Mouse (Mus musculus) cerebellum, adult 2 months (tissue): Measurements from ENCODE around the gene Umps. TPM values are rescaled to one million over a fixed set of nuclear protein-coding genes. Genes with fewer than 3 reads are reported as not detected.

ENCODE experiments used
- DNase-seq, 2 experiments: peaks; one replicate each; pipeline ENCODE4 v3.0.0; 2021
- H3K27ac ChIP-seq: fragments of 200-500 bp; 2 replicates; pipeline ENCODE4 v1.5.1; 2012; ENCODE audit warnings: low read length, control low read depth, inconsistent platforms; ENCODE audit not compliant: insufficient read depth
- H3K27me3 ChIP-seq: fragments of 200-500 bp; 2 replicates; pipeline ENCODE4 v1.6.1; 2012; ENCODE audit warnings: inconsistent platforms, mild to moderate bottlenecking, low read length, moderate library complexity; ENCODE audit not compliant: control insufficient read depth, insufficient read depth
- H3K4me1 ChIP-seq: fragments of 200-500 bp; 2 replicates; pipeline ENCODE4 v1.6.1; 2011; ENCODE audit warnings: low read length; ENCODE audit not compliant: control insufficient read depth, insufficient read depth
- H3K4me3 ChIP-seq: fragments of 200-500 bp; replicated peaks from 2 replicates; pipeline ENCODE3; 2011; ENCODE audit warnings: mild to moderate bottlenecking, low read depth, low read length, control low read depth; ENCODE audit not compliant: insufficient read depth
- CTCF ChIP-seq: fragments of 200-500 bp; IDR thresholded peaks from 2 replicates; pipeline ENCODE4 v1.5.1; 2011; ENCODE audit warnings: low read depth, mild to moderate bottlenecking, control low read depth, low read length, moderate library complexity, borderline replicate concordance; ENCODE audit not compliant: insufficient read depth
- POLR2A ChIP-seq: fragments of 200-500 bp; IDR thresholded peaks from 2 replicates; pipeline ENCODE4 v1.6.1; 2011; ENCODE audit warnings: low read length, control low read depth, borderline replicate concordance; ENCODE audit not compliant: insufficient read depth
- WGBS: fragments of 180-500 bp; shearing (Covaris S2); methylation state at CpG from one replicate; pipeline ENCODE4 v1.1.7; 2018; 5-methylcytosine and 5-hydroxymethylcytosine counted together
- polyA plus RNA-seq: library from polyadenylated mRNA; depleted of rRNA; stranded (reverse); fragments of >200 nt; gene quantifications from 2 replicates; pipeline ENCODE4 v1.2.3, GENCODE M21; 2012; rRNA removed

The Umps gene
- polyA plus RNA-seq = 12.5 and 12.7 TPM in 2 replicates

- 0 out of 2 replicates have a peak, but pooled peaks cover 3% of the 10 kb centered on the region for H3K4me1 ChIP-seq
- WGBS = 1% methylated on average over 44 of the region's 44 CpGs
- peak within 1 kb of the TSS; percentile 29; the same call in 1 of the 2 replicates for H3K27ac ChIP-seq
- peak; percentile 69 for TF ChIP-seq POLR2A
- no peak for TF ChIP-seq CTCF
- H3K27me3 ChIP-seq = no peaks in the 10 kb centered on the region
- peak; percentile 80 to 87 for DNase-seq
- H3K4me3 ChIP-seq = peak within 1 kb of the TSS; percentile 97
Observed at GRCm38 (mm10) chr16:33966538-33967282, at the start of gene Umps. TSS of gene Umps (minus strand) at chr16:33967038.

GRCm38 (mm10) chr16:34011991-34012845, 45.4 kb upstream of the Umps start:
- Histone ChIP-seq H3K4me1 (no peaks in the 10 kb centered on the region), H3K27me3 (no peaks in the 10 kb centered on the region), H3K4me3 (no peak overlapping the region), H3K27ac (no peak overlapping the region)
- WGBS = 88% methylated on average over 20 of the region's 20 CpGs
- TF ChIP-seq POLR2A (no peak), CTCF (no peak)
- no peak for DNase-seq

- TF ChIP-seq CTCF (no peak), POLR2A (no peak)
Observed at GRCm38 (mm10) chr16:34009567-34009966, 42.7 kb upstream of the Umps start.

GRCm38 (mm10) chr16:34005986-34006385, 39.1 kb upstream of the Umps start:
- Histone ChIP-seq H3K4me1 (no peaks in the 10 kb centered on the region), H3K27ac (no peak overlapping the region), H3K27me3 (no peaks in the 10 kb centered on the region), H3K4me3 (no peak overlapping the region)
- TF ChIP-seq POLR2A = no peak
- no peak for TF ChIP-seq CTCF
- WGBS = 98% methylated on average over 3 of the region's 3 CpGs
- no peak for DNase-seq

More at GRCm38 (mm10) chr16:34009567-34009966, 42.7 kb upstream of the Umps start:
- no peaks in the 10 kb centered on the region for H3K27me3 ChIP-seq
- H3K4me1 ChIP-seq = no peaks in the 10 kb centered on the region
- no peak for DNase-seq
- 93% methylated on average over 2 of the region's 2 CpGs for whole genome bisulfite sequencing
- H3K4me3 ChIP-seq = no peak overlapping the region
- no peak overlapping the region for H3K27ac ChIP-seq

- H3K4me1 ChIP-seq = no peaks in the 10 kb centered on the region
- WGBS = 32% methylated on average over 4 of the region's 4 CpGs
- H3K27ac ChIP-seq = no peak overlapping the region
- H3K27me3 ChIP-seq = no peaks in the 10 kb centered on the region
- DNase-seq = peak in 1 of 2 experiments; percentile 29
- no peak overlapping the region for H3K4me3 ChIP-seq
- TF ChIP-seq CTCF (no peak), POLR2A (no peak)
Observed at GRCm38 (mm10) chr16:34004128-34004578, 37.3 kb upstream of the Umps start.

- TF ChIP-seq POLR2A = no peak
- no peak for TF ChIP-seq CTCF
- Histone ChIP-seq H3K27me3 (no peaks in the 10 kb centered on the region), H3K27ac (no peak overlapping the region), H3K4me1 (no peaks in the 10 kb centered on the region), H3K4me3 (no peak overlapping the region)
- 29% methylated on average over 10 of the region's 10 CpGs for WGBS
- DNase-seq = no peak
Observed at GRCm38 (mm10) chr16:34003566-34004127, 36.8 kb upstream of the Umps start.

- 82% methylated on average over 8 of the region's 8 CpGs for WGBS
Observed at GRCm38 (mm10) chr16:34000715-34001114, 33.9 kb upstream of the Umps start.

More at GRCm38 (mm10) chr16:34000715-34001114, 33.9 kb upstream of the Umps start:
- Histone ChIP-seq H3K4me3 (no peak overlapping the region), H3K27ac (no peak overlapping the region), H3K27me3 (no peaks in the 10 kb centered on the region), H3K4me1 (peaks cover 9% of the 10 kb centered on the region)
- TF ChIP-seq POLR2A (no peak), CTCF (no peak)
- DNase-seq = no peak
